Mouse (Mus musculus) cerebellum, adult (tissue): Measurements from ENCODE around the gene Mocs1.
"Not testable (repeated sequence)": the region's sequence is repeated elsewhere in the genome, so short reads cannot be mapped to it uniquely, and the experiment has no call there.

ENCODE experiments used
- ATAC-seq: cut with Nextera tagmentation; 2 replicates; pipeline ENCODE4 v1.9.2; 2017; ENCODE audit warnings: mild to moderate bottlenecking, moderate library complexity, mixed read lengths; ENCODE audit not compliant: insufficient number of reproducible peaks, low FRiP score, low TSS enrichment

The Mocs1 gene

DNA sequence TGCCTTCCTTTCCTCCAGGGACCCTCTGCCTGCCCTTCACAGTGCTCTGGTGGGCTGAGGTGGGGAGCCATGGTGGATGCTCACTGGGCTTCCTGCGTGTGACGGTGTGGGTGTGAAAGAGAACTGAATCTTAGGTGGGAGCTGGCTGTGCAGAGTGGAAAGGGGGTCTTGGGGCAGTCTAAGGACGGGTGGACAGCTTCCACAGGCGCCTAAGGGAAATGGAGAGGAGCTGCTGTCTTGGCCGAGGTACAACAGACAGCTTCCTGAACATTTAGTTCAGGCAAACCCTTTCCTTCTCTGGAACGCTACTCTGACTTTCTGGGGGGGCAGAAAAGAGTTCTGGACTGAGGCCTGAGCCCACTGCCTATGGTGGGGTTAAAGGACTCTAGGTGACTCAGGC, 2.0 kb downstream of the Mocs1 start:
- ATAC-seq: no peak

DNA sequence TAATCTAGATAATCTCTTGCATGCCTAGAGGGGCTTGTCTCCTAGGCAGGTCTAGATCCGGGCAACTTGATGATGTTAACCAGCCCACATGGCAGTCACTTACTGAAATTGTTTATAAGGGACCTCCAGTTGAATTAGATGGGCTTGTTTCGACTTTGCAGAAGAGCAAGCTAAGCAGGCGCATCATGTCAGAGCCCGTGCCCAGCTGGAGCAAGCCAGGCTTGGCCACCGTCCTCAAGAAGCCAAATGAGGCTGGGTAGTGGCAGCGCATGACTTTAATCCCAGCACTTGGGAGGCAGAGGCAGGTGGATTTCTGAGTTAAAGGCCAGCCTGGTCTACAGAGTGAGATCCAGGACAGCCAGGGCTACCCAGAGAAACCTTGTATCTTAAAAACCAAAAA, 3.0 kb downstream of the Mocs1 start:
- no peak for ATAC-seq

DNA sequence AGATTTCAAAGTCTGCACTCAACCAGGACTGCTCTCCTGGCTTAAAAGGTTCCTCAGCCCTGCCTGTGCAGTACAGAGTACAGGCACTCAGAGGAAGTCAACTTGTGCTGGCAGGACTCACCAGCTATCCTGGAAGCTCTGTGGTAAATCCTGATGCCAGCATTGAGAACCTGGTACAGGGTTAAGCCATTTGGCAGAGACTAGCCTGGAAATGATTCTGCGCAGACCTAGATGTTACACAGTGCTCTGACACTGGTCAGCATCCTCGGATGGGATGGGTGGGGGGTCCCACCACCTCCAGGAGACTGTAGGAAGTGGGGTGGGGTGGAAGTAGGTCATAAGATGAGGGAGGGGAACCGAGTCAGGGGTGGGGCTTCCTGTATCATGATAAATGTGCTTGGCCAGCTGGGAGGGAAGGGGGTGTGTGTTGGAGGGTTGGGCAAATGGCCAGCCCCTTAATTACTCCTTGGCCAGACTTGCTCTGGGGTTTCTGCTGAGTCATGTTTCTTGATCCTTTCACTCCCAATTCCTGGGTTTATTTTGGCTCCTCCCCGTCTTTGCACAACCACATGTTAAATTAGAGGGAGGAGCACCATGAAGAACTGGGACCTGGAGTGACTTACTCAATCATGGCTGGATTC, 4.0 kb downstream of the Mocs1 start:
- ATAC-seq: no peak

DNA sequence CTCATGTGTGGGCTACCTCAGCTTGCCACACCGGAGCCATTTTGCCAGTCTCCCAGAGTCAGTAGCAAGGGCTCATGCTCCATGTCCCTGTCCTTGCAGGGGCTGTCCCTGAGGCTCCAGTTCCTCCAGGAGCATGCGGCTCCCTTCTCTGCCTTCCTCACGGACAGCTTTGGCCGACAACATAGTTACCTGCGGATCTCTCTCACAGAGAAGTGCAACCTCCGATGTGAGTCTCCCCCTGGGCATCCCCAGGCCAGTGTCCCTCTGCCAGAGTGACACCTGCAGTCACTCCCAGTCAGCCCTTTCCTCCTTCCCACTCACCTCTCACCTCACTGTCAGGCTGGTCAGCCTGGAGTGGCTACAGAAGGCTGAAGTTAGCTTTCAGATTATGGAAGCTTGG, 4.9 kb downstream of the Mocs1 start:
- ATAC-seq: no peak

DNA sequence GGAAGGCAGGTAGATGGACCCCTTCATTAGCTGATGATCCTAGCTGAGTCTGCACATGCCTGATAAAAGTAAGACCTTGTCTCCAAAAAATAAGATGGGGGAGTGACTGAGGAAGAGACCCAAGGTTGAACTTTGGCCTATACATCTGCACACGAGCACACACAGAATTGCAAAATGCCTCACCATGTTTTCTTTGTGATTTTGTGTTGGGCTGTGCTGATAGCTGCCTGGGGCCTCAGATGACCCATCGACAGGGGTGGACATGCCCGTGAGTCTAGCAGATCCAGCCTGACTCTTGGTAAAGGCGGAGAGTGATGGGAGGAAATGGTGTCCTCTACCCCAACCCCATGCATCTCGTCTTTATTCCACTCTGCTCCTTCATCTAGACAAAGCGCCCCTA, 6.1 kb downstream of the Mocs1 start:
- ATAC-seq: no peak

DNA sequence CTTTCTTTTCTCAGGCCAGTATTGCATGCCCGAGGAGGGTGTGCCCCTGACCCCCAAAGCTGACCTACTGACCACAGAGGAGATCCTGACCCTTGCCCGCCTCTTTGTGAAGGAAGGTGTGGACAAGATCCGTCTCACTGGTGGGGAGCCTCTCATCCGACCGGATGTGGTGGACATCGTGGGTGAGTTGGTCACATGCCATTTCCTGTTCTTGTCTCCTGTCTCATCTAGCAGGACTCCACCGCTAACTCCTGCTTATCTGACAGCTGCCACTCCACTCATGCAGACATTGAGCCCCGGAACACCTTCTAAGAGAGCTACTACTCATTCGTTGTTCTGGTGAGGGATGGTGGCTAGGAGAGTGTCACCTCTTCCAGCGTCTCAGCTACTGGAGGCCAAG, 6.9 kb downstream of the Mocs1 start:
- no peak for ATAC-seq

DNA sequence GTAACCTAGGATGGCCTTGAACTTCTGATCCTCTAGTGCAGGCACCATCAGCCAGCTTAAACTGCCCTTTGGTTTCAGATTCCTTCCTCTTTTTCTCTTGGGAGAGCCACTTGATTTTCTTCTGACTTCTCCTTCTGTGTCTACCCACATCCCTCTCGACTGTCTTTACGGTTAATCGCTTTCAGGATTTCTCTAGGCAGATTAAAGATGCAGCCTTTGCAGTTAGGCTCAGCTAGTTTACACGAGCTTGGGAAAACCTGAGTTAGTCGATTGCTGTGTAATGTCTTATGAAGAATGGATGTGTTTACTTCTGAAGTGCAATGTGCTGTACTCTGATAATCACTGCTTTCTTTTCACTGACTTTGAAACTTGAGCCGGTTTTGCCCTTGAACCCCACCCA, 8.5 kb downstream of the Mocs1 start:
- no peak for ATAC-seq

DNA sequence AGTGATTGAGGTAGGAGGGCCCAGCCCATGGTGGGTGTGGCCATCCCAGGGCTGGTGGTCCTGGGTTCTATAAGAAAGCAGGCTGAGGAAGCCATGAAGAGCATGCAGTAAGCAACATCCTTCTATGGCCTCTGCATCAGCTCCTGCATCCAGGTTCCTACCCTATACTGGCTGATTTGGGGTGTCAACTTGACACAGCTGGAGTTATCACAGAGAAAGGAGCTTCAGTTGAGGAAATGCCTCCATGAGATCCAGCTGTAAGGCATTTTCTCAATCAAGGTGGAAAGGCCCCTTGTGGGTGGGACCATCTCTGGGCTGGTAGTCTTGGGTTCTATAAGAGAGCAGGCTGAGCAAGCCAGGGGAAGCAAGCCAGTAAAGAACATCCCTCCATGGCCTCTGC, 9.1 kb downstream of the Mocs1 start:
- ATAC-seq: not testable (repeated sequence)

DNA sequence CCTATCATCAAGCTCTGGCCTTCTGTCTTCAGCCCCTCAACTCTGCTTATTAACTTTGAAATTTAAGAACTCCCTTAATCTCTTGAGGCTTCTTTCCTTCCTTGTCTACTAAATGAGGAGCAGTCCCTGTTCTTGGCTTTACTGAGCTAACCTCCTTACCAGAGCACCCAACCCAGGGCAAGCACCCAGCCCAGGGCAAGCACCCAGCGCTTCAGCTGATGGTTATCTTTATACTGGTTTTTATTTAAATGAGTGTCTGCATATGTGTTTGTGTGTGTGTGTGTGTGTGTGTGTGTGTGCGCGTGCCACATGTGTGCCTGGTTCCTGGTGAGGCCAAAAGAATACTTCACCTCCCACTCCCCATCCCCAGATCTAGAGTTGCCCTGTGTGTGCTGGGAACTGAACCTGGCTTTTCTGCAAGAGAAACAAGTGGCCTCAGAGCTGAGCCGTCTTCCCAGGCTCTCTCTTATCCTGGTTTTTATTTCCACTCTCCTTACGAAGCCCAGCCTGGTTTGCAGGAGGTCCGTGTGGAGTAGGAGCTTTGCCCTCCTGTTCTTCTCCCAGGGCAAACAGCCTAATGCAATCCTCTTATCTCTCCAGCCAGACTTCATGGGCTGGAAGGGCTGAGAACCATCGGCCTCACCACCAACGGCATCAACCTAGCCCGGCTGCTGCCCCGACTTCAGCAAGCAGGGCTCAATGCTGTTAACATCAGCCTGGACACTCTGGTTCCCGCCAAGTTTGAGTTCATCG, 10.8 kb downstream of the Mocs1 start:
- ATAC-seq: no peak

DNA sequence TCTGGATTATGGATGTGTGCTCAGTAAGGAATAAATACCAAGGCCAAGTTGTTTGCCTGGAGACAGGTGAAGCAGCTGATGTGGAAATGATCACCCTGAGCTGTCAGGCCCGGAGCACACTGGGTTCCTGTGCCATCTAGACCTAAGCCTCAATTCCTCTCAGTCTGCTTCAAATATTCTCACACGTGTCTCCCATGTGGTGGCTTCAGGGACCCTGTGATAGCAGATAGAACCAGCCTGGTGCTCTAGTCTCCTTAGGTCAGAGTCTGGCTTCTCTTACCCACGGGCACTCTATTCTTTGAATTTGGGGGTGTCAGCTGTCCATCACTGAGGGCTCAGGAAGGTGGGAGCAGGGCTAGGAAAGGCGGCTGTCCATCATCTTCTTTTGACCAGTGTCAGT, 11.5 kb downstream of the Mocs1 start:
- ATAC-seq: no peak

DNA sequence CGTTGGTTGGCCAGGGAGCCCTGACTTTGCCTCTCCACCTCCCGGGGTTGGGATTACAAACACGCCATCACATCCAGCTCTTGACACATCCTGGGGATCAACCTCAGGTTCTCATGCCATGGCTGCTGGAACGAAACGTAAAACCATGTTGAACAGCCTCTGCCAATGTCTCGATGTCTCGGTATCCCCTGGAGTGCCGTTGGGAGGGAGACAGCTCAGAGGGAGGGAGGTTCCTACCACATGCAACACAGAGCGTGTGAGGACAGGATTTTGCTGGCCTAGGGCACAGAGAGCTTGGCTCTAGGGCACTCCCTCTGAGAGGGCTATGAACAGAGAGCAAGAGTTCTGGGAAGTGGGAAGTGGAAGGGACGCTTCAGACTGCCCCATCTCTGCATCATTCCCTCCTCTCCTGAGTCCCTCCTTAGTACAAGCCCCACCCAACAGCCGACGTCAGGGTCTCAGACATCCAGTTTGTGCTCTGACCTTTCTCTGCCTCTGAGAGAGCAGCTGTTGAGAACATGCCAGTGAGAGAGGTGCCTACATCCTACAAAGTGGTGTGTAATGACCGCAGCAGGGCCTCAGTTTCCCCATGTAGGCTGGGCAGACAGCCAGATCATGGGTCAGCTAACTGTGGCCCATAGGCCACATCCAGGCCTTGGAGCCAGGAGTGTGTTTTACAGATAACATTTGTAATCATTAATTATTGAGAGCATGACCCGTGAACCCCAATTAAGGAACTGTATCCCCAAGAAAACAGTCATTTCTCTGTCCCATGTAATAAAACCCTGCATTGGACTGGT, 12.4 kb downstream of the Mocs1 start:
- ATAC-seq: no peak

DNA sequence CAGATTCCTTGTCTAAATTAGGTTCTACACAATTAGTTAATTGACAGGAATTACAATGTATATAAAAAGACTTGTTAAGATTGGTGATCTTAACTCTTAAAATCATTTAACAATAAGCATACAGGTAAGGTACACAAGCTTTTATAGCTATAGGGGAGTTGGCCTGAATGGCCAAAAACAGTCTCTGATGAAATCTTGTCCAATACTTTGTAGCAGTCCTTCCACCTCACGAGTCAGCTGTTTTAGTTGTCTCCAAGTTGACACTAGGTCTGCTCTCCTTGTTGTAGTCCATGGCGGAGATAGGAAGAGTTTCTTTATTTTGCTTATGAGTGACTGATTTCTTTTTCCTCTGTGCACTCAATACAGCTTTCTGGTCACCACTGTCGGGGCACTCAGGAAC, 14.7 kb downstream of the Mocs1 start:
- not testable (repeated sequence) for ATAC-seq

DNA sequence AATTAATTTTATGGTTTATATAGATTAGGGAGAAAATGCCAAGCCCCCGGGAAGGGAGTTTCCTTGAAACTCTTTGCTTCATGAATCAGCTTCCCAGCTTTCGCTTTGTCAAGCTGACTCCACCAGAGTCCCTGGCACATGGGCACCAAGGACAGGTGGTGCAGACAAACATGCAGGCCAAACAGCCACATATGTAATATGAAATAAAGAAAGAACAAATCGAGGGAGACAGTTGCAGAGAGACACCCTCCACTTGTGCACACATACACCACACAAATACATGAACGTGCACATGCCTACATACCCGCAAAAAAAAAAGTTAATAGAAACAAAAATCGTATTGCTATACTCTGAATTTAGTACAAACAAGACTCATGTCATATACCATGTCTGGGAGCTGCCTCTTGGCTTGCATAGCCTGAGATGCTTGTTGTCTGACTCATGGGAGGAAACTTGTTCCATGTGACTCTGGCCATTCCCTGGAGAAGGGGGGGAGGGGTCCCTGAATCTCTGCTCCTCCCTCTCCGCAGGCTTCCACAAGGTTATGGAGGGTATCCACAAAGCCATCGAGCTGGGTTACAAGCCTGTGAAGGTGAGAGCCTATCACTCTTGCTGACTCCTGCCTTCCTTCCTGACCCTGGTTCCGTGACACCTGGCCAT, 20.5 kb downstream of the Mocs1 start:
- no peak; the same call in 1 of the 2 replicates for ATAC-seq

DNA sequence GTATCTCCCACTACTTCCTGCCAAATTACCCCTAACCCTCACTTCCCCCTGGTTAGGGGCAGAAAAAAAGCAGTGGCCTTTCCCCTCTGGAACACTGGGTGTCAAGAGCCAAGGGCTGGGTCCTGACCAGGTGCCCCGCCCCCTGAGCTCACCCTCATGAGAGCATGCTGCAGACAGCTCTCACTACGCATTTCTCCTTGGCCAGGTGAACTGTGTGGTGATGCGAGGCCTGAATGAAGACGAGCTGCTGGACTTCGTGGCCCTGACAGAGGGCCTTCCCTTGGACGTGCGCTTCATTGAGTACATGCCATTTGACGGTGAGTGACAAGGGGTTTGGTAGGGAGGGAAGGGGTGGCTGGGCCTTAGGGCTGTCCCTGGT, 21.1 kb downstream of the Mocs1 start:
- 0 out of 2 replicates have a peak, but pooled peaks have one; percentile 20 for ATAC-seq

DNA sequence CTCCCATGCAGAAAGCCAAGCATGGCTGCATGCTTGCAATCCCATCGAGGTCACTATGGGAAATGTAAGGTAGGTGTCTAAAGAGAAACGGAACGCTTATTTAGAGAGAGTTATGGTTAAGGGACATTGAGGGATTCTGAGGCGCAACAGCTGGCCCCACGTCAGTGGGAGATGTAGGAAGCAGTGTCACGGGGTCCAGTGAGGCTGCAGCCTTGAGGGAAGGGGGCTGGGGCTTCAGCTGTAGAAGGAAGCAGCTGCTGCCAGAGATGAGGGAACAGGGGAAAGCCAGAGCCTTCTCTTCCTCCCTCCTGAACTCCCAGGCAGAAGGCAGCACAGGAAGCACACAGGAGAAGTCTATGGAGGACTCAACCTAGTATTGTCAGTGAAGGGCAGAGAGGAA, 22.8 kb downstream of the Mocs1 start:
- ATAC-seq: no peak

DNA sequence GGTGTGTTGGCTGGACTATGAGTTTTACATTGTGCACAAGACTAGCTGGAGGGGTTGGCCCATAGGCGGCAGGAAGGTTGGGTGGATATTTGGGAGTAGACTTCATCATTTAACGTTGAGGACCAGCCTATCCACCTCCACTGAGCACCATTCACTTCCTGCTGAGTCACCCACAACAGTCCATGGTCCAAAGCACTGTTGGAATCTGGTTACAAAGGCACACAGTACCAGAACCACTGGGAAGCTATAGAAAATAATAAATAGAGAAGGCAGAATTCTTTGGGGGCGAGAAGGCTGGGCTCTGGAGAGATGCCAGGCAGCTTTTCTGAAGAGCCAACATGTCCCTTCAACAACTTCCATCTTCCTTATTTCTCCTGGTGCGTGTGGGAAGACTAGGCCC, 28.2 kb downstream of the Mocs1 start:
- no peak for ATAC-seq

DNA sequence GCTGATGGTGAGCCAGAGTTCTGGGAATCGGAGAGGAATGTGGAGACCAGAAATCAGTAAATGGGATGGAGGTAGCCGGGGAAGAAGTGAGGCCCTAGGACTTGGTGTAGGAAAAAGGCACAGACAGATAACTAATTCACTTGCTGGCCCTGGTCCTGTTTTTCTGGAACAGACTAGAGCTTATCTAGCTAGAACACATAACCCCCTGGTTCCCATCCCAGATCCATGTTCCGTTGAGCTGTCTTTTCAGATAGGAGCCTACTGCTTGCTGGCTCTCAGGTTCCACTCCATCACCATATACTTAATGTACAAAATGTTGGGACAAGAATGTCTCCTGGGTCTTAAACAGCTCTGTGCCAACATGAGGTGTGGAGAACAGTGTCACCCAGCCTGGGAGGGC, 29.7 kb downstream of the Mocs1 start:
- no peak for ATAC-seq

DNA sequence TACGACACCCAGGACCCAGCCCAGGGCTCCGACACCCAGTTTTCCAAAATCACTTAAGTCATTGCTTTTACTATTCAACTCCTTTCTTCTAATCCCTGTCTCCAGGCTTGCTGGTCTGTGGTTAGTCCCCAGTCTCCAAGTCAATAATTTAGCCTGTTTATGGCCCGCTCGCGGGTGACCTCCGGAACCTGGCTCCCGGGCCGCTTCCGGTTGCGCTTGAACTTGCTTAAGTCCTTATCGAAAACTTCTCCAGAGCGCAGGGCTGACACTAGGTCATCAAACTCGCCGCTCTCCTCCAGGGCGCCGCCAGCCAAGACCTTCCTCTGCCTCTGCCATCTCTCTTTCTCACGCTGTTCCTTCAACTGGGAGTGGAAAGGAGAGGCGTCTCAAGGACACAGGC, 30.2 kb downstream of the Mocs1 start:
- no peak for ATAC-seq

DNA sequence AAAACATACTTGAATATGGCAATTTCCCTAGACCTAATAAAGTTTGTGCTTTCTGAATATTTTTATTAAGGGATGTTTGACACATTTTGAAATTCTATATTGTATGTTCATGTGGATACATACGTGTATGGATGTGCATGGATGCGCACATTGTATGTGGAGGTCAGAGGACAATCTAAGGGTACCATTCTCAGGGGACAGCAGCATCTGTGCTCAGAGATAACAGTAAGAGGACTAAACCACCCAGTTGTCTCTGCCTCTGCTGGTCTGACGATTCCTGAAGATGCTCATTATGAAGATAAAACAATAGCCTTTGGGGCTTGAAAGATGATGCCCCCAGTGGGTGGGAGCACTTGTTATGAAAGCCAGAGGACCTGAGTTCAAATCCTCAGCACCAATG, 36.7 kb downstream of the Mocs1 start:
- no peak for ATAC-seq

DNA sequence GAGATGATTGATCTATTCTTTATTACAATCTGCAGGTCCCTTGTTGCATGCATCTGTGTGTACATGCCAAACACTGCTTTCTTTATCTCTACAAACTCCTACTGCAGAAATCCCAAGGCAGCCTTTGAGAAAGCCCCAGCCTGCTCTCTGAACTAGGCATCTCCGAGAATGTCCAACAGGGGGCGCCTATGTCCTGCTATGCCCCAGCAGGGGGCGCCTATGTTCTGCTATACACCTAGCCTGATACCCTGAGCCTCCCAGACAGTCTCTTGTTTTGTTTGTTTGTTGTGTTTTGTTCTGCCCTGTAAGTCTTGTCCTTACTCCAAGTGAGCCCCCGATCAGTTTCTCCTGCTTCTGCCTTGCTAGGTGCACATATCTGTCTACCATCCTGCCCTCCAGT, 40.1 kb downstream of the Mocs1 start:
- peak; percentile 51; the same call in 1 of the 2 replicates for ATAC-seq

DNA sequence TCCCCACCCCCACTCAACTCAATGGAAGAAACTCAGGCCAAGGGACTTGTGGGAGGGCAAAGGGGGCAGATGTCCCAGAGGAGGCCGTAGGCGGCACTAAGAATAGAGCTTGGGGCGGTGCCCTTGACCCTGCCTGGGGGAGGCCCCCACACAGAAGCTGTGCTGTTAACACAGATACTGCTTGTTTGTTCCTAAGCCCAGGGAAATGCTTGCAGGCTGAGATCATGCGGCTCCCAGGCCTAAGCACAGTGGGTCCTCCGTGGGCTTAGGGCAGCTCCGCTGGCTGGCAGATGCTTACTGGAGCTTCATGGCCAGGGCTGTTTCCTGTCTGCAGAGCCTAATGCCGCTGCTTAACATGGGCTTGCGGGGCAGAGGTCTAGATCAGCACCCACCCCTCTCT, 44.5 kb downstream of the Mocs1 start:
- ATAC-seq: no peak
